Mouse (Mus musculus): ENCODE results near the gene Gm26602. TPM values are rescaled to one million over a fixed set of nuclear protein-coding genes. Genes with fewer than 3 reads are reported as not detected.
"Not testable (repeated sequence)": the region's sequence is repeated elsewhere in the genome, so short reads cannot be mapped to it uniquely, and the experiment has no call there.

The Gm26602 gene
- polyA plus RNA-seq, 1 experiment from 2014 or later = 5.3 TPM

- H3K27me3 ChIP-seq (ENCODE audit: control insufficient read depth, insufficient read depth, low read length) = no peaks in the 10 kb centered on the region
- H3K9ac ChIP-seq (replicated peaks; ENCODE audit: low read depth, low read length) = no peak within 1 kb of the TSS
- H3K9me3 ChIP-seq (ENCODE audit: control insufficient read depth, low read depth, low read length) = no peaks in the 10 kb centered on the region
- peaks cover 5% of the 10 kb centered on the region for H3K36me3 ChIP-seq (ENCODE audit: control insufficient read depth, insufficient read depth, low read length)
- ATAC-seq (ENCODE audit: insufficient number of reproducible peaks, insufficient read depth, low FRiP score, low read depth) = no peak
- WGBS = 37% methylated on average over 5 of the region's 5 CpGs
- no peaks in the 10 kb centered on the region for H3K4me1 ChIP-seq (ENCODE audit: control insufficient read depth, insufficient read depth, low read length)
- H3K4me2 ChIP-seq (replicated peaks; ENCODE audit: low read depth, low read length) = no peak within 1 kb of the TSS
- no peak within 1 kb of the TSS for H3K27ac ChIP-seq (ENCODE audit: low read length)
- no peak within 1 kb of the TSS for H3K4me3 ChIP-seq (ENCODE audit: low read depth, low read length)
Observed at GRCm38 (mm10) chr10:79890670-79891069, 20.0 kb upstream of the Gm26602 start, which contains the start of gene Cfd. Gene Cfd, plus strand, starts transcription at chr10:79890853.

- H3K9me3 ChIP-seq (ENCODE audit: control insufficient read depth, low read depth, low read length); H3K9ac ChIP-seq (replicated peaks; ENCODE audit: low read depth, low read length); H3K27ac ChIP-seq (ENCODE audit: low read length); H3K4me2 ChIP-seq (replicated peaks; ENCODE audit: low read depth, low read length); ATAC-seq (ENCODE audit: insufficient number of reproducible peaks, insufficient read depth, low FRiP score, low read depth); H3K27me3 ChIP-seq (ENCODE audit: control insufficient read depth, insufficient read depth, low read length); H3K4me3 ChIP-seq (ENCODE audit: low read depth, low read length); H3K4me1 ChIP-seq (ENCODE audit: control insufficient read depth, insufficient read depth, low read length): not testable (repeated sequence)
- peaks cover 18% of the 10 kb centered on the region for H3K36me3 ChIP-seq (ENCODE audit: control insufficient read depth, insufficient read depth, low read length)
- 41% methylated on average over 22 of the region's 22 CpGs for WGBS
Observed at GRCm38 (mm10) chr10:79892451-79893118, 18.1 kb upstream of the Gm26602 start.

GRCm38 (mm10) chr10:79896306-79896705 is 14.3 kb upstream of the Gm26602 start:
- Histone ChIP-seq H3K36me3 (ENCODE audit: control insufficient read depth, insufficient read depth, low read length) (peaks cover 37% of the 10 kb centered on the region), H3K4me3 (ENCODE audit: low read depth, low read length) (no peak overlapping the region), H3K9me3 (ENCODE audit: control insufficient read depth, low read depth, low read length) (no peaks in the 10 kb centered on the region), H3K4me1 (ENCODE audit: control insufficient read depth, insufficient read depth, low read length) (no peaks in the 10 kb centered on the region), H3K9ac (replicated peaks; ENCODE audit: low read depth, low read length) (no peak overlapping the region), H3K27me3 (ENCODE audit: control insufficient read depth, insufficient read depth, low read length) (no peaks in the 10 kb centered on the region), H3K27ac (ENCODE audit: low read length) (no peak overlapping the region), H3K4me2 (replicated peaks; ENCODE audit: low read depth, low read length) (no peak overlapping the region)
- 92% methylated on average over 16 of the region's 16 CpGs for WGBS
- ATAC-seq (ENCODE audit: insufficient number of reproducible peaks, insufficient read depth, low FRiP score, low read depth) = no peak

- H3K36me3 ChIP-seq (ENCODE audit: control insufficient read depth, insufficient read depth, low read length) = peaks cover 42% of the 10 kb centered on the region
Observed at GRCm38 (mm10) chr10:79896814-79897213, 13.8 kb upstream of the Gm26602 start.

GRCm38 (mm10) chr10:79897316-79898245 is 13.1 kb upstream of the Gm26602 start:
- no peak for ATAC-seq (ENCODE audit: insufficient number of reproducible peaks, insufficient read depth, low FRiP score, low read depth)
- H3K4me2 ChIP-seq (replicated peaks; ENCODE audit: low read depth, low read length) = no peak overlapping the region
- no peak overlapping the region for H3K27ac ChIP-seq (ENCODE audit: low read length)
- H3K4me1 ChIP-seq (ENCODE audit: control insufficient read depth, insufficient read depth, low read length) = no peaks in the 10 kb centered on the region
- H3K9me3 ChIP-seq (ENCODE audit: control insufficient read depth, low read depth, low read length) = no peaks in the 10 kb centered on the region
- H3K36me3 ChIP-seq (ENCODE audit: control insufficient read depth, insufficient read depth, low read length) = peaks cover 46% of the 10 kb centered on the region
- no peak overlapping the region for H3K4me3 ChIP-seq (ENCODE audit: low read depth, low read length)
- 47% methylated on average over 20 of the region's 20 CpGs for WGBS
- no peaks in the 10 kb centered on the region for H3K27me3 ChIP-seq (ENCODE audit: control insufficient read depth, insufficient read depth, low read length)
- H3K9ac ChIP-seq (replicated peaks; ENCODE audit: low read depth, low read length) = no peak overlapping the region

More at GRCm38 (mm10) chr10:79896814-79897213, 13.8 kb upstream of the Gm26602 start:
- H3K4me2 ChIP-seq (replicated peaks; ENCODE audit: low read depth, low read length) = no peak overlapping the region
- H3K4me3 ChIP-seq (ENCODE audit: low read depth, low read length) = no peak overlapping the region
- no peak overlapping the region for H3K9ac ChIP-seq (replicated peaks; ENCODE audit: low read depth, low read length)
- H3K27me3 ChIP-seq (ENCODE audit: control insufficient read depth, insufficient read depth, low read length) = no peaks in the 10 kb centered on the region
- WGBS = 86% methylated on average over 13 of the region's 13 CpGs
- H3K27ac ChIP-seq (ENCODE audit: low read length) = no peak overlapping the region
- H3K4me1 ChIP-seq (ENCODE audit: control insufficient read depth, insufficient read depth, low read length) = no peaks in the 10 kb centered on the region
- ATAC-seq (ENCODE audit: insufficient number of reproducible peaks, insufficient read depth, low FRiP score, low read depth) = no peak
- H3K9me3 ChIP-seq (ENCODE audit: control insufficient read depth, low read depth, low read length) = no peaks in the 10 kb centered on the region

GRCm38 (mm10) chr10:79900951-79901410 is 9.7 kb upstream of the Gm26602 start:
- no peak overlapping the region for H3K27ac ChIP-seq (ENCODE audit: low read length)
- no peaks in the 10 kb centered on the region for H3K9me3 ChIP-seq (ENCODE audit: control insufficient read depth, low read depth, low read length)
- no peaks in the 10 kb centered on the region for H3K27me3 ChIP-seq (ENCODE audit: control insufficient read depth, insufficient read depth, low read length)
- no peaks in the 10 kb centered on the region for H3K4me1 ChIP-seq (ENCODE audit: control insufficient read depth, insufficient read depth, low read length)
- H3K36me3 ChIP-seq (ENCODE audit: control insufficient read depth, insufficient read depth, low read length) = peaks cover 58% of the 10 kb centered on the region
- no peak overlapping the region for H3K4me2 ChIP-seq (replicated peaks; ENCODE audit: low read depth, low read length)
- H3K4me3 ChIP-seq (ENCODE audit: low read depth, low read length) = no peak overlapping the region
- no peak overlapping the region for H3K9ac ChIP-seq (replicated peaks; ENCODE audit: low read depth, low read length)
- 64% methylated on average over 2 of the region's 2 CpGs for WGBS
- ATAC-seq (ENCODE audit: insufficient number of reproducible peaks, insufficient read depth, low FRiP score, low read depth) = no peak

- no peak for ATAC-seq (ENCODE audit: insufficient number of reproducible peaks, insufficient read depth, low FRiP score, low read depth)
- H3K27ac ChIP-seq (ENCODE audit: low read length) = no peak overlapping the region
- no peaks in the 10 kb centered on the region for H3K27me3 ChIP-seq (ENCODE audit: control insufficient read depth, insufficient read depth, low read length)
- peaks cover 43% of the 10 kb centered on the region for H3K36me3 ChIP-seq (ENCODE audit: control insufficient read depth, insufficient read depth, low read length)
- peaks cover 4% of the 10 kb centered on the region; the same call in 1 of the 2 replicates for H3K4me1 ChIP-seq (ENCODE audit: control insufficient read depth, insufficient read depth, low read length)
- no peak overlapping the region for H3K9ac ChIP-seq (replicated peaks; ENCODE audit: low read depth, low read length)
- no peak overlapping the region for H3K4me2 ChIP-seq (replicated peaks; ENCODE audit: low read depth, low read length)
- H3K9me3 ChIP-seq (ENCODE audit: control insufficient read depth, low read depth, low read length) = no peaks in the 10 kb centered on the region
- WGBS = 92% methylated on average over 9 of the region's 9 CpGs
- no peak overlapping the region for H3K4me3 ChIP-seq (ENCODE audit: low read depth, low read length)
Observed at GRCm38 (mm10) chr10:79906712-79907111, 3.9 kb upstream of the Gm26602 start.

GRCm38 (mm10) chr10:79907415-79907814 is 3.2 kb upstream of the Gm26602 start:
- WGBS = 90% methylated on average over 10 of the region's 10 CpGs
- Histone ChIP-seq H3K4me1 (ENCODE audit: control insufficient read depth, insufficient read depth, low read length) (peaks cover 4% of the 10 kb centered on the region; the same call in 1 of the 2 replicates), H3K27me3 (ENCODE audit: control insufficient read depth, insufficient read depth, low read length) (no peaks in the 10 kb centered on the region), H3K9ac (replicated peaks; ENCODE audit: low read depth, low read length) (no peak overlapping the region; the same call in 1 of the 2 replicates), H3K36me3 (ENCODE audit: control insufficient read depth, insufficient read depth, low read length) (peaks cover 46% of the 10 kb centered on the region), H3K4me3 (ENCODE audit: low read depth, low read length) (no peak overlapping the region), H3K4me2 (replicated peaks; ENCODE audit: low read depth, low read length) (no peak overlapping the region), H3K27ac (ENCODE audit: low read length) (no peak overlapping the region), H3K9me3 (ENCODE audit: control insufficient read depth, low read depth, low read length) (no peaks in the 10 kb centered on the region)
- no peak for ATAC-seq (ENCODE audit: insufficient number of reproducible peaks, insufficient read depth, low FRiP score, low read depth)

Measured in stomach, embryonic 14.5 days (tissue).